Mouse (Mus musculus) ovary, postnatal 10 days (tissue): ENCODE data around the gene Tbc1d9.

Experiments used
- DNase-seq: peaks from one replicate; pipeline ENCODE4 v3.0.0; 2022; ENCODE audit warnings: low spot score

Gene Tbc1d9

GRCm38 (mm10) chr8:83165235-83165930 is at the start of gene Tbc1d9:
Tbc1d9 (plus strand) TSS chr8:83165352.
- peak; percentile 29 for DNase-seq

- no peak for DNase-seq
These were observed 30.1 kb upstream of the Tbc1d9 start for GRCm38 (mm10) chr8:83135086-83135485.

GRCm38 (mm10) chr8:83140068-83140467 is 25.1 kb upstream of the Tbc1d9 start:
- no peak for DNase-seq

GRCm38 (mm10) chr8:83140701-83141111 is 24.4 kb upstream of the Tbc1d9 start:
- DNase-seq, result no peak

- DNase-seq, result no peak
These were observed 23.8 kb upstream of the Tbc1d9 start for GRCm38 (mm10) chr8:83141358-83141757.

GRCm38 (mm10) chr8:83144601-83145000 is 20.6 kb upstream of the Tbc1d9 start:
- DNase-seq, result no peak

GRCm38 (mm10) chr8:83145421-83145820 is 19.7 kb upstream of the Tbc1d9 start:
- DNase-seq, result no peak

GRCm38 (mm10) chr8:83149124-83149523 is 16.0 kb upstream of the Tbc1d9 start:
- DNase-seq, result no peak

GRCm38 (mm10) chr8:83152055-83152454 is 13.1 kb upstream of the Tbc1d9 start:
- no peak for DNase-seq

- no peak for DNase-seq
These were observed 12.7 kb upstream of the Tbc1d9 start for GRCm38 (mm10) chr8:83152470-83152869.

- DNase-seq, result no peak
These were observed 10.0 kb upstream of the Tbc1d9 start for GRCm38 (mm10) chr8:83155110-83155509.

GRCm38 (mm10) chr8:83158971-83159370 is 6.2 kb upstream of the Tbc1d9 start:
- DNase-seq, result no peak

GRCm38 (mm10) chr8:83159615-83160014 is 5.5 kb upstream of the Tbc1d9 start:
- no peak for DNase-seq

GRCm38 (mm10) chr8:83160613-83161012 is 4.5 kb upstream of the Tbc1d9 start:
- no peak for DNase-seq

GRCm38 (mm10) chr8:83165931-83166867 is 1.0 kb downstream of the Tbc1d9 start, which contains the start of gene Gm10645:
Gm10645 (minus strand) TSS chr8:83166170.
- DNase-seq, result no peak

- no peak for DNase-seq
These were observed 2.8 kb downstream of the Tbc1d9 start for GRCm38 (mm10) chr8:83167932-83168331.

GRCm38 (mm10) chr8:83169127-83169526 is 4.0 kb downstream of the Tbc1d9 start:
- no peak for DNase-seq

GRCm38 (mm10) chr8:83169709-83170108 is 4.6 kb downstream of the Tbc1d9 start:
- no peak for DNase-seq

GRCm38 (mm10) chr8:83170894-83171293 is 5.7 kb downstream of the Tbc1d9 start:
- no peak for DNase-seq

- no peak for DNase-seq
These were observed 10.5 kb downstream of the Tbc1d9 start for GRCm38 (mm10) chr8:83175680-83176079.

- DNase-seq, result no peak
These were observed 11.6 kb downstream of the Tbc1d9 start for GRCm38 (mm10) chr8:83176785-83177184.

- no peak for DNase-seq
These were observed 12.4 kb downstream of the Tbc1d9 start for GRCm38 (mm10) chr8:83177317-83178195.
